Mouse (Mus musculus) olfactory bulb, adult 2 months (tissue): ENCODE results near the gene Nrxn3. TPM values are rescaled to one million over a fixed set of nuclear protein-coding genes. Genes with fewer than 3 reads are reported as not detected.

Source experiments
- H3K27ac ChIP-seq: fragments of 200-500 bp; 2 replicates; pipeline ENCODE4 v1.5.1; 2012; ENCODE audit warnings: low read depth, low read length; ENCODE audit not compliant: insufficient read depth
- H3K4me1 ChIP-seq: fragments of 200-500 bp; 2 replicates; pipeline ENCODE4 v1.6.1; 2012; ENCODE audit warnings: low read length; ENCODE audit not compliant: control insufficient read depth, insufficient read depth
- H3K4me3 ChIP-seq: fragments of 200-500 bp; 2 replicates; pipeline ENCODE4 v1.5.1; 2012; ENCODE audit warnings: mild to moderate bottlenecking, low read depth, low read length, moderate library complexity; ENCODE audit not compliant: insufficient read depth
- CTCF ChIP-seq: fragments of 200-500 bp; IDR thresholded peaks from 2 replicates; pipeline ENCODE4 v1.5.1; 2012; ENCODE audit warnings: low read depth, mild to moderate bottlenecking, low read length, moderate library complexity; ENCODE audit not compliant: insufficient read depth
- POLR2A ChIP-seq: fragments of 200-500 bp; IDR thresholded peaks from 2 replicates; pipeline ENCODE4 v1.6.1; 2012; ENCODE audit warnings: mild to moderate bottlenecking, low read depth, low read length, moderate library complexity; ENCODE audit not compliant: insufficient read depth
- WGBS: fragments of 180-500 bp; shearing (Covaris S2); methylation state at CpG from one replicate; pipeline ENCODE4 v1.1.7; 2018; 5-methylcytosine and 5-hydroxymethylcytosine counted together
- polyA plus RNA-seq: library from polyadenylated mRNA; stranded (reverse); fragments of >200 nt; gene quantifications from 2 replicates; pipeline ENCODE4 v1.2.4, GENCODE M21; 2012; ENCODE audit warnings: low replicate concordance; ENCODE audit not compliant: missing spikeins, insufficient read depth, insufficient read length

The Nrxn3 gene
- polyA plus RNA-seq, 1 experiment, result not detected

DNA sequence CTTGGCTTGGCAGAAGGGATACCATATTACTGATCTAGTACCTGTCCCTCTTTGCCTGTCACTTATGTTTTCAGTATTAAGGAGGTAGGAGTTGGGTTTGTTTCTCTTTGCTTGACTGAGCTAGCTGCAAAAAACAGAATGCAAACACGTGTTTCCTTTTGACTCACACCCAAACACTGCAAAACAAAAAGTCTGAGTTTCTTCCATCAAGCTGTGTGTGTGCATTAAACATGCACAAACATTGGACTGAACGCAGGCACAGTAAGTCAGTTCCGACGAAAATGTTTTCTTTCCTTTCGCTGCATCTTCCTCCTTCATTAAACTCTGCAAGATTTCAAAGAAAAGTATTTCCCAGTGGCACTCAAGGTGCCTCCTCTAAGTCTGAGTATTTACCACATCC, 1270.6 kb downstream of the Nrxn3 start:
- 42% methylated on average over 5 of the region's 5 CpGs for WGBS
- TF ChIP-seq POLR2A (no peak), CTCF (no peak)
- Histone ChIP-seq H3K4me1 (no peaks in the 10 kb centered on the region), H3K4me3 (no peak overlapping the region), H3K27ac (no peak overlapping the region)

DNA sequence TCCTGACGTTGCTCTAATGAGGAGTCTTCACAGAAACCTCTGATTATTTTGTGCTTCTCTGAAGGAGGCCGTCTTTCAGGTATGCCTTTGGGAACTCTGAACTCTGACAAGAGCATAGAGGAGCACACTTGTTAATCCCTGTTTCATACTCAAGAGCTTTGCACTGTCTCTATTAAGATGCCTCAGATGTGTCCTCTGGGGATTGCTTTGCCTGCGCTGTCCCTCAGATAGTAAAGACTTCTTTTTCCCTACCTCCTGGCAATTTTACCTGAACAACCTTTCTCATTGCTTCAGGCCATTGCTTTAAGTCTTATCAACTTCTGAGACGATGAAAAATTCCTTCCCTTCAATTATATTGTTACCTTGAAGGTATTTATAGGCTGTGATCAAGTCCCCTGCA, 1272.7 kb downstream of the Nrxn3 start:
- 83% methylated on average over 4 of the region's 4 CpGs for WGBS
- no peak overlapping the region for H3K27ac ChIP-seq
- no peaks in the 10 kb centered on the region for H3K4me1 ChIP-seq
- H3K4me3 ChIP-seq, result no peak overlapping the region
- TF ChIP-seq CTCF (no peak), POLR2A (no peak)

DNA sequence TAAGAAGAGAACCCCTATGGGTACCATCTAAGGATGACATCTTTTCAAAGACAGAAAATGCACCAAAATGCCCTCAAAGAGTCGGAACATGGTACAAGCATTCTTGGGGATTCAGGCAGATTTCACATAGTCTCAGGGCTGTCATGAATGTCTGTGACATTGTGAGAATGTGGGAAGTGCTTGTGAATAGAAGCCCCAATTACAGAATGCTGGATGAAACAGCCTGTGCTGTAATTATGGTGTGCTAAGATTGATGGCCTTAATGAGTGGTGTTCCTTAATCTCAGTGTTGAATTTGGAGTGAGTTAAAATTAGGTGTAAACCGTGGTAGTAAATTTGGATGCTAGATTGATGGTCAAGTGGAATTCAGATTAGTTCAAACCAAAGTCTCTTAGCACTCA, 1287.6 kb downstream of the Nrxn3 start:
- Histone ChIP-seq H3K4me1 (no peaks in the 10 kb centered on the region), H3K4me3 (no peak overlapping the region), H3K27ac (no peak overlapping the region)
- whole genome bisulfite sequencing, result 30% methylated on average over 2 of the region's 2 CpGs
- TF ChIP-seq POLR2A, result no peak
- TF ChIP-seq CTCF, result no peak

DNA sequence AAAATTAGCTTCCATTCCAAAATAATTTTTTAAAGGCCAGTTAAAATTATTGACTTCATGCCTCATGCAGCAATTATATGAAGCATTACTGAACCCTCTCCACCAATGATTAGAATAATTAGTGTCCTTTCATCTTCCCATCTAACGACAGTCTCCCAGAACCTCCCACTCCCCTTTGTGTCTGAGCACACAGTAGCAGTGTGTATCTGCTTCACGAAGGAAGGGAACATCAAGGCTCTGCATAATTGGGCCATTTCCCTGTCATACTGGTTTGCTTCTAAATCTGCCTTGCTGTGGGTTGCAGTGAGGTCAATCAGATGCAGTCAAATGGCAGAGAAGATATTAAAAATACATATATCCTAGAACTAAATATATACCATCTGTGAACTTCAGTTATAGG, 1291.3 kb downstream of the Nrxn3 start:
- Histone ChIP-seq H3K4me3 (no peak overlapping the region), H3K27ac (no peak overlapping the region), H3K4me1 (no peaks in the 10 kb centered on the region)
- 15% methylated on average over 2 of the region's 2 CpGs for WGBS
- TF ChIP-seq CTCF, result no peak
- TF ChIP-seq POLR2A, result no peak

DNA sequence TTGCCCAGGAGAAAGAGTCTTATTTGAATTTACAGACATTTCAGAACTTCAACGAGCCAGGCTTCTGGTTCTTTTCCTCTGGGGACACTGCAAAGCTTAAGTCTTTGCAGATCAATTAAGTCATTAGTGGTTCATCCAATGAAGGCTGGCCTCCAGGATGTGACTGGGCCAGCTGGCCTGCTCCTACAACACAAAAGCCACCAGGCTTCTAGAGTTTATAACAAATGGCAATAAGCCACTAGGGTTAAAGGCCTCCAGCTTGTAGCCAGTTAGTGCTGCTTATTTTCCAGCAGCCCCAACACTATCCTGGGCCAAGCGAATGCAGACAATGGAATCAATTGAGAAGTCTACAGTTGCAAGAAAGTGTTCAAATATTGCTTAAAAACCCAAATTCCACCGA, 1304.3 kb downstream of the Nrxn3 start:
- H3K4me1 ChIP-seq, result no peaks in the 10 kb centered on the region
- TF ChIP-seq CTCF, result no peak
- TF ChIP-seq POLR2A, result no peak
- no peak overlapping the region for H3K27ac ChIP-seq
- H3K4me3 ChIP-seq, result no peak overlapping the region
- WGBS, result 54% methylated on average over 3 of the region's 3 CpGs

DNA sequence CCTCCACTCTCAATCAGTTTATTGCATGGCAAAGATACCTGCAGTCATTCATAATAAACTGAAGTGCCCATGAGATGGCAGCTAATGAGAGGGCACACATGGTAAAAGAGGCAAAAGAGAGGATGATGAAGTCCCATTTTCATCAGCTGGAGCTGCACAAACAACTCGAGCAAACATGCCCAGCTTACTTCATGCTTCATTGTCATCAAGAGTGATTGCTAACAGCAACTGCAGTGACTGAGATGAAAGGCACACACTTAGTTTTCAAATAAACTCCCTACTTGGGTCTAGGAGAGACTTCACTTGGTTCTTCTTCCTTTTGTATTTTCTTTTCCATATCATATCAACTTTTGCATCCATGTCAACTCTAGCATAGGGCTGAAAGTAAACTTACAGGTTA, 1318.4 kb downstream of the Nrxn3 start:
- Histone ChIP-seq H3K4me1 (no peaks in the 10 kb centered on the region), H3K4me3 (no peak overlapping the region), H3K27ac (no peak overlapping the region)
- TF ChIP-seq POLR2A (no peak), CTCF (no peak)
- WGBS, result 72% methylated on average over 1 of the region's 1 CpGs

DNA sequence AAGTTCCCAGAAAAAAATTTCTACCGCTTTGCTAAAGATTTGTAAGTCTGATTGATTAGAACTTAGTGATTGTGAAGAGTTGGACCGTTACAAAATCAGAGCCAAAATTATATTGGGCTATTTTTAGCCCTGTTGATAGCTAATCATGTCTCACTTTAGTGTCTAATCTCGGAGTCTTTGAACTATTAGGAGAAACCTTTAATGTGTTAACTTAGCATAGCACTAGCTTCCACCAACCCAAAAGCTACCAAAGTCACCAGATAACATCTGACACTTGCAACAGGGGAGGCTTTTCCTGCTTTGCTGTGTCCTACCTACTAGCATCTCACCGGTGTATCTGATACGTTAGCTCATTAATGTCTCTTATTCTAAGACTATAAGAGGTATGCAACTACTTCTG, 1333.6 kb downstream of the Nrxn3 start:
- Histone ChIP-seq H3K4me3 (no peak overlapping the region), H3K27ac (no peak overlapping the region), H3K4me1 (peaks cover under 1% of the 10 kb centered on the region; the same call in 1 of the 2 replicates)
- 84% methylated on average over 5 of the region's 5 CpGs for WGBS
- TF ChIP-seq CTCF (no peak), POLR2A (no peak)

DNA sequence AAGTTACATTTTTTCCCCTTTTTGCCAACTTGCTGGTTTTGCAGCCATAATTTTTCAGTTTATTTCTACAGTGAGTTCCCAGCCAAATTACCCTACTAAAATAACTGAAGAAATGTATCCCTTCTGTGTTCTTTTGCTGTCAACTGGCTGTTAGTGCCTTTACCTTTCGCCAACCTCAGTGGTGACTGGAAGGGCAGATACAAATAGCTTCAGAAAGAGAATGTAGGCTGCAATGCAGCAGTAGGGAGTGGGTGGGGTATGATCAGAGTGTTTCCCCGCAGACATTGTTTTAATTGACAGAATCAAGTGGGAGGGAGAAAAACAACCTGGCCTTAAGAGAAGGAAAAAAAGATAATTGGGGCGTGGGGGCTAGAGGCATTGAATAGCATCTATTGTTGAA, 1337.1 kb downstream of the Nrxn3 start:
- no peak overlapping the region for H3K27ac ChIP-seq
- H3K4me3 ChIP-seq, result no peak overlapping the region
- 57% methylated on average over 3 of the region's 3 CpGs for WGBS
- TF ChIP-seq CTCF (no peak), POLR2A (no peak)
- H3K4me1 ChIP-seq, result peaks cover 2% of the 10 kb centered on the region; the same call in 1 of the 2 replicates

DNA sequence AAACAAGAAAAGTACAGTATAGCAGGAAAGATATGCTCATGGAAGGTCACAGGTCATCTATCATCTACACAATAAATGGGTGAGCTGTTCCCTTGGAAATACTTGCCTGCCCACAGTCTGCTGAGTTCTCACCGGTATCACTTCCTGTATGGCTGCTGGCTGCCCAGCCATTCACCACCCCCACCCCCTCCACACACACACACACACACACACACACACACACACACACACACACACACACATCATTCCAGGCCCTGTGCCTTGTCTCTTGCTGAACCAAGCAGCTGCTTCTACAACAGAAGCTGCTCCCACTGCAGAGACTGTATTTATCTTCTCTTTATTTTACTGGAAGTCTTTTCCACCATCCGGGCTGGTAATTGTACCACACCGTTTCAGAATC, 1338.6 kb downstream of the Nrxn3 start:
- no peak overlapping the region for H3K27ac ChIP-seq
- 9% methylated on average over 3 of the region's 3 CpGs for WGBS
- H3K4me3 ChIP-seq, result no peak overlapping the region
- TF ChIP-seq CTCF (no peak), POLR2A (no peak)
- peaks cover 2% of the 10 kb centered on the region; the same call in 1 of the 2 replicates for H3K4me1 ChIP-seq

DNA sequence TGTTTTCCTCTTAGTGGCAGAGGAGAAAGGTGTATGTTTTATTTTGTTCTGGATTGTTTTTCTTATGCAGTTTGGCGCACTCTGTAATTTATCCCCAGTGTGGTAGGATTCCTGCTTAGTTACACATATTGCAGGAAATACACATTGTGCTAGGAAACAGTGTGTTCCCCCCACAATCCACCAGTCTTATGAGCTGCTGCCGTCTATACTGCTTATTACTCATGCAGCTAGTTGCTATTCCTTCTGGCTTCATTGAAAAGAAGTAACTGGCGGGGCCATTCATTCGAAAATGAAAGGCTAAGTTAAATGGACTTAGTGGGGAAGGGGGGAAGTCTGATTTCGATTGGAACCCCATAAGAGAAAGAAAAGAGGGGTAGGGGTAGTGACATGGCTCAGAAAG, 1339.5 kb downstream of the Nrxn3 start:
- TF ChIP-seq POLR2A, result no peak
- no peak for TF ChIP-seq CTCF
- Histone ChIP-seq H3K4me3 (no peak overlapping the region), H3K27ac (no peak overlapping the region), H3K4me1 (peaks cover 2% of the 10 kb centered on the region; the same call in 1 of the 2 replicates)
- 40% methylated on average over 5 of the region's 5 CpGs for WGBS

DNA sequence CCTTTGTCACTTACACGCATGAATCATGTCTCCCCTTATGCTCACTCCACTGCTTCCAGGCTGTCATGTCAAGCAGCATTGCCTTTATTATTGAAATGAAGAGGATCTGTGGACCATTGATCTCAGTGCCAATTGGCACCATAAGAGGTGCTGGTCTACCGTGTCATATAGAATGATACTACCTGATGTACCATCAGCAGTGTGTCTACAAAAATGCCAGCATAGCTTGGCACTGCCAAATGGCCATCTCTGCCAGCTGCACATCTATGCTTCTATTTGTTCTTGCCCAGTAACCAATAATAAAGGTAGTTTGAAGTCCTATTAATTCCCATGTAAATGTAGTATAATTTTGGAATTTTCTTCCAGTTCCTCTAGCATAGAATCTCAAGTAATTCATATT, 1340.8 kb downstream of the Nrxn3 start:
- TF ChIP-seq POLR2A, result no peak
- no peak for TF ChIP-seq CTCF
- no peak overlapping the region for H3K27ac ChIP-seq
- no peak overlapping the region for H3K4me3 ChIP-seq
- 70% methylated on average over 2 of the region's 2 CpGs for WGBS
- peaks cover 2% of the 10 kb centered on the region; the same call in 1 of the 2 replicates for H3K4me1 ChIP-seq
